Mouse (Mus musculus) liver, embryonic 14.5 days (tissue): Measurements from ENCODE around the gene Lhx4. TPM values are rescaled to one million over a fixed set of nuclear protein-coding genes. Genes with fewer than 3 reads are reported as not detected.

Experiments
- ATAC-seq: fragments of 200-750 bp; cut with Nextera tagmentation; 2 replicates; pipeline ENCODE4 v1.8.0; 2017; ENCODE audit warnings: moderate number of reproducible peaks, mild to moderate bottlenecking, moderate library complexity; ENCODE audit not compliant: insufficient read depth
- DNase-seq, 3 experiments: peaks; one replicate each; pipeline ENCODE4 v3.0.0-alpha.2; 2012 to 2013; ENCODE audit warnings: low read depth in 3 of 3, low spot score in 3 of 3
- H3K27ac ChIP-seq: fragments of 300-500 bp; sonication (generic); 2 replicates; pipeline ENCODE4 v1.5.1; 2014; ENCODE audit warnings: moderate library complexity, mild to moderate bottlenecking, control low read depth, inconsistent platforms
- H3K27me3 ChIP-seq: fragments of 300-500 bp; sonication (generic); 2 replicates; pipeline ENCODE4 v1.6.1; 2014; ENCODE audit warnings: mild to moderate bottlenecking, low read length, moderate library complexity; ENCODE audit not compliant: control insufficient read depth, insufficient read depth
- H3K36me3 ChIP-seq: fragments of 300-500 bp; sonication (generic); replicated peaks from 2 replicates; pipeline ENCODE4 v1.6.1; 2014; ENCODE audit warnings: low read depth; ENCODE audit not compliant: control insufficient read depth, insufficient read depth
- H3K4me1 ChIP-seq, 2 experiments: fragments of 200-500 bp in 1 of 2; fragments of 300-500 bp in 1 of 2; sonication (generic) in 1 of 2; replicated peaks; 2 replicates each; pipeline ENCODE4 v1.6.1; 2012 to 2014; ENCODE audit warnings: antibody characterized with exemption in 1 of 2, inconsistent platforms in 1 of 2, low read length in 1 of 2; ENCODE audit not compliant: control insufficient read depth in 2 of 2, insufficient read depth in 2 of 2
- H3K4me2 ChIP-seq: fragments of 300-500 bp; sonication (generic); 2 replicates; pipeline ENCODE4 v1.6.1; 2014; ENCODE audit warnings: low read depth, mild to moderate bottlenecking, control low read depth, moderate library complexity
- H3K4me3 ChIP-seq, 2 experiments: fragments of 200-500 bp in 1 of 2; fragments of 300-500 bp in 1 of 2; sonication (generic) in 1 of 2; 2 replicates each; pipeline ENCODE4 v1.5.1; 2012 to 2014; ENCODE audit warnings: low read depth in 2 of 2, low read length in 2 of 2, mild to moderate bottlenecking in 2 of 2, control low read depth in 1 of 2, inconsistent platforms in 1 of 2, moderate library complexity in 1 of 2; ENCODE audit not compliant: insufficient read depth in 1 of 2
- H3K9ac ChIP-seq: fragments of 300-500 bp; sonication (generic); replicated peaks from 2 replicates; pipeline ENCODE4 v1.6.1; 2014; ENCODE audit warnings: mild to moderate bottlenecking, control low read depth, moderate library complexity
- H3K9me3 ChIP-seq: fragments of 300-500 bp; sonication (generic); 2 replicates; pipeline ENCODE4 v1.6.1; 2016; ENCODE audit warnings: low read length, mixed read lengths; ENCODE audit not compliant: control insufficient read depth
- CTCF ChIP-seq: IDR thresholded peaks from 2 replicates; pipeline ENCODE4 v1.5.1; 2016; ENCODE audit warnings: antibody characterized with exemption, low read depth, control low read depth
- EP300 ChIP-seq: IDR thresholded peaks from 2 replicates; pipeline ENCODE4 v1.6.1; 2016; ENCODE audit warnings: antibody characterized with exemption, low read depth
- WGBS: fragments of 180-500 bp; shearing (Covaris S2); extraction: QIAGEN DNeasy Blood & Tissue Kit; methylation state at CpG from one replicate; pipeline ENCODE4 v1.1.7; 2014; ENCODE audit not compliant: insufficient replicate concordance; 5-methylcytosine and 5-hydroxymethylcytosine counted together
- polyA plus RNA-seq, 2 experiments: library from polyadenylated mRNA; depleted of rRNA in 1 of 2; stranded (reverse) in 1 of 2; unstranded in 1 of 2; fragments of >200 nt; fragmentation: Nextera tagmentation in 1 of 2; extraction: Ambion mirVana in 1 of 2; gene quantifications; 2 replicates each; pipeline versions ENCODE4 v1.2.1 to v1.2.3; 2012 to 2014

Lhx4 gene
- polyA plus RNA-seq, 2 experiments = not detected

DNA sequence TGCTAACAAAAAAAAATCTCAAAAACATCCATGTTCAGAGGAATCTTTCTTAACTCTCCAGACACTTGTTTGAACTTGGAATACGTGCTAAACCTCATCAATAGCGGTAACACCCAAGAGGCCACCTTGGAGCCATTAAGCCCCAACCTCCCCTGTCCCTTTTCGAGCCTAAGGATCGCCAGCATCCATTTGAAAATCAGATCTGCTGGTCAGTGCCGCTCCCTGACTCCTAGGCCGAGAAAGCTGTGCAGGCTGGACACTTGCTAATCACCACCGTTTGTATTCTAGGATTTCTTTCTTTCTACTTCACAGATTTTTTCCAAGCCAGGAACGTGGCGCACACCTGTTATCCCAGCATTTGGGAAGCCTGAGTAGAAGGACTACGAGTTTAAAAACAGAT lies 23.7 kb downstream of the Lhx4 start:
- H3K9ac ChIP-seq = no peak overlapping the region
- no peaks in the 10 kb centered on the region for H3K36me3 ChIP-seq
- TF ChIP-seq EP300 = no peak
- no peak for TF ChIP-seq CTCF
- peaks cover 50% of the 10 kb centered on the region for H3K27me3 ChIP-seq
- no peak for DNase-seq
- H3K27ac ChIP-seq = no peak overlapping the region
- no peaks in the 10 kb centered on the region for H3K9me3 ChIP-seq
- 25% methylated on average over 10 of the region's 10 CpGs for WGBS
- no peak overlapping the region for H3K4me2 ChIP-seq
- ATAC-seq = no peak
- H3K4me1 ChIP-seq = no peaks in the 10 kb centered on the region
- no peak overlapping the region for H3K4me3 ChIP-seq

DNA sequence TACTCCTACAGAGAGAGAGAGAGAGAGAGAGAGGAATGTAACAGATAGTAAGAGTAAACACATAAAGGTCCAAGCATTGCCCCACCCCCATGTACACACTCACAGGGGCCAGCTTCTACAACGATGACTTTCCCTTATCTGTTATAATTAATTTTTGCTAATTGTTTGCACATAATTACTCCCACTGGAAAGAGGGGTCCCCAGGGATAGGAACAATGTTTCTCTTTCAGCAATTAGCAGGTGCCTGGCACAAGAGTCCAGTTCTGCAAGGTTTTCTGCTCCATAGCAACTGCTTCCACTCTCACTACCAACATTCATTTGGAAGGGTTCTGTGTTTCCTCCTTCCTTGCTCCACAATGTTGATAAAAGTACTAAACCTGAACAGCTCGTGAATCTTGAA lies 25.6 kb downstream of the Lhx4 start:
- Histone ChIP-seq H3K9ac (no peak overlapping the region), H3K4me3 (no peak overlapping the region), H3K27me3 (peaks cover 37% of the 10 kb centered on the region), H3K9me3 (no peaks in the 10 kb centered on the region), H3K36me3 (no peaks in the 10 kb centered on the region), H3K4me2 (no peak overlapping the region), H3K27ac (no peak overlapping the region), H3K4me1 (no peaks in the 10 kb centered on the region)
- DNase-seq (no peak), ATAC-seq (no peak)
- no peak for TF ChIP-seq CTCF
- TF ChIP-seq EP300 = no peak
- whole genome bisulfite sequencing = 62% methylated on average over 2 of the region's 2 CpGs

DNA sequence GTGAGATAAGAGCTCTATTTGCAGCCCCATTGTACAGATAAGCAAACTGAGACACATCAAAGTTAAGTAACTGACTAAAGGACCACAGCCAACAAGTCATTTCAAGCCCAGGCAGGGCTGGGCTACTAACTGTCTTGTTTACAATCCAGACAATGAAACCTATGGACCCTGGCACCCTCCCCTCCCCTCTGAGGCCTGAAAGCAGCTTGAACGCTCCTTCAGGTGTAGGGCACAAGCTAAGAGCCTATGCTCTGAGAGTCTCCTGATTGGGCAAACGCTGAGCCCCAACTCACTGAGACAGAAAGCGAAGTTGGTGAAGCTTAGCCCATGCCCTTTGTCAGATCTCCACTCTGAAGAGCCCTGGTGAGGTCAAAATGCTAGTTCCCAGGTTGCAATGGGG lies 27.2 kb downstream of the Lhx4 start:
- peaks cover 23% of the 10 kb centered on the region for H3K27me3 ChIP-seq

DNA sequence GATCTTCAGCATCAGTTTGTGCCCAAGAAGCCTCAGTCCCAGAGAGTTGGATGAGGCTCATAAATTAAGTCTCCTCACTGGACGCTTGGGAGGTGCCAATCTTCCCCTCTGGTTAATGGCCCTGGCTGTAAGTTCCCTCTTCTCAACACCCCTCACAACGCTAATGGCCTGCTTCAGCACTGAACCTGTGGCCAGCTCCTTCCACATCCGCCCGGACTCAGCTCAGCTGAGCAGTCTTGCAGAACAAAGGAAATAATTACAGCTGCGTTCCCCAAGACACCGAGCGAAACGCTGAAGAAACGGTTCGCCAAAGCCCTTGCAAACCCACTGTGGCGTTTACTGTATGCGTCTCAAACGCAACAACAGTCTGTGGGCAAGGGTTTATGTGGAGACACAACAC lies 29.3 kb downstream of the Lhx4 start:
- Histone ChIP-seq H3K27me3 (peaks cover 6% of the 10 kb centered on the region; the same call in 1 of the 2 replicates), H3K4me1 (no peaks in the 10 kb centered on the region), H3K4me2 (no peak overlapping the region), H3K36me3 (no peaks in the 10 kb centered on the region), H3K9me3 (no peaks in the 10 kb centered on the region), H3K9ac (no peak overlapping the region), H3K27ac (no peak overlapping the region), H3K4me3 (no peak overlapping the region)
- TF ChIP-seq CTCF (no peak), EP300 (no peak)
- ATAC-seq (no peak), DNase-seq (peak in 1 of 3 experiments; percentile 13)
- WGBS = under 1% methylated on average over 13 of the region's 13 CpGs

More for the DNA sequence above, 27.2 kb downstream of the Lhx4 start:
- no peak overlapping the region for H3K9ac ChIP-seq
- H3K9me3 ChIP-seq = no peaks in the 10 kb centered on the region
- no peak overlapping the region for H3K27ac ChIP-seq
- H3K36me3 ChIP-seq = no peaks in the 10 kb centered on the region
- ATAC-seq (no peak), DNase-seq (no peak)
- H3K4me1 ChIP-seq = no peaks in the 10 kb centered on the region
- no peak overlapping the region for H3K4me3 ChIP-seq
- TF ChIP-seq EP300 (no peak), CTCF (no peak)
- H3K4me2 ChIP-seq = no peak overlapping the region
- 47% methylated on average over 3 of the region's 3 CpGs for WGBS

DNA sequence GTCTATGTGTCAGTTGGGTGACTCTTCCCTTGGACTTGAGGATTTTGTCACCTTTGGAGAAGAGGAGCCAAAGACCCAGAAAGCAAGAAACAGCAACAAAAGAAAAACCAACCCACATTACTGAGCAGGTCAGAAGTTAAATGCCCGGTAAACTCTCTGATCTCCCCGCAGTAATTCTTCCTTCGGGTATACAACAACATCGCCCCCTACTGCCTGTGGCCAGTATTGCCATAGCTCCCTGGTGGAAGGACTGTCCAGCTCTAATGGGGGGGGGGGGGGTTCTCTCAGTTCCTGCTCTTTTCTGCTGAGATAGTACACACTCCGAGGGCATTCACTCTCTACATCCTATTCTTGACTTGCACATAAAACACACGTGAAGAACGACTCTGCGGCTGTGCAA lies 30.0 kb downstream of the Lhx4 start:
- no peak overlapping the region for H3K4me2 ChIP-seq
- TF ChIP-seq CTCF (peak; percentile 62), EP300 (no peak)
- H3K9me3 ChIP-seq = no peaks in the 10 kb centered on the region
- peaks cover 6% of the 10 kb centered on the region; the same call in 1 of the 2 replicates for H3K27me3 ChIP-seq
- H3K27ac ChIP-seq = no peak overlapping the region
- ATAC-seq (no peak), DNase-seq (peak in 1 of 3 experiments; percentile 22)
- H3K36me3 ChIP-seq = no peaks in the 10 kb centered on the region
- WGBS = 32% methylated on average over 8 of the region's 8 CpGs
- no peak overlapping the region for H3K4me3 ChIP-seq
- H3K9ac ChIP-seq = no peak overlapping the region
- H3K4me1 ChIP-seq = no peaks in the 10 kb centered on the region
